13 mouse cellular contexts compared by ENCODE assay signal in the genomic region with DNA sequence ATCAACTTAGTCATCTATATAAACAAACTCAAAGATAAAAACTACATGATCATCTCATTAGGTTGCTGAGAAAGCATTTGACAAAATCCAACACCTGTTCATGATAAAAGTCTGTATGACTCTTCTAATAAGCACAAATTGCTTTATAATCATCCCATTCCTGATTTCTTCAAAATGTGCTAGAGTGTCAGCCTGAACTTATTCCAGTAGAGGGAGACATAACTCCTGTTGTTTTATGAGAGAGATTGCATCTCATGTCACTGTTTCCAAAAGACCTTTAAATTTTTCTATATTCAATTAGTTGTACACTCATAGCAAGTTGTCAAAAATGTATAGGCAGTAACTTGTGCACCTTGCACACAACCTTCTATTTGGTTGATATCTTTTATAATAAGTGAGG.
A peak's percentile ranks its signal among the peaks of the same experiment; 100 is the strongest.
DNase-seq lines count a peak whose midpoint lies in the region; ATAC-seq and TF ChIP-seq lines count a peak whose summit lies in the region.
"Had no signal": no experiment of that assay in that cellular context is flagged by ENCODE, and none has a peak within 500 bp of the region (broad histone marks: within the 10 kb centered on the region; RNA-seq: fewer than 3 reads in every experiment).

No protein-coding gene starts in this region.

- H3K4me3 ChIP-seq in forebrain, postnatal 0 days (ENCODE audit: low read depth, low read length): no peak overlapping the region
- no peak overlapping the region for H3K4me3 ChIP-seq in forebrain, embryonic 15.5 days
- no peak overlapping the region for H3K4me3 ChIP-seq in left cerebral cortex, adult 2 months
- H3K4me3 ChIP-seq: gastrocnemius, adult 2 months; heart, embryonic 12.5 days; hindbrain, embryonic 12.5 days had no signal

- no peak overlapping the region for H3K9ac ChIP-seq in forebrain, postnatal 0 days
- H3K9ac ChIP-seq in forebrain, embryonic 15.5 days (replicated peaks): no peak overlapping the region
- H3K9ac ChIP-seq: heart, embryonic 12.5 days; hindbrain, embryonic 12.5 days had no signal

- H3K27me3 ChIP-seq in forebrain, postnatal 0 days (ENCODE audit: insufficient read depth, low read length): no peaks in the 10 kb centered on the region
- no peaks in the 10 kb centered on the region for H3K27me3 ChIP-seq in forebrain, embryonic 15.5 days
- H3K27me3 ChIP-seq: heart, embryonic 12.5 days; hindbrain, embryonic 12.5 days had no signal

- DNase-seq in forebrain, postnatal 0 days: peak; percentile 2
- no peak for DNase-seq in left cerebral cortex, adult 2 months (ENCODE audit: extremely low spot score in 1 of 2, low spot score in 2 of 2)
- DNase-seq in left cerebral cortex, postnatal 36 days (ENCODE audit: low spot score in 2 of 2): no peak
- DNase-seq in R1 (ENCODE audit: low read depth, low spot score): peak; percentile 35
- DNase-seq in retina, postnatal 1 day: peak; percentile 1
- no peak for DNase-seq in right cerebral cortex, adult 2 months (ENCODE audit: low spot score in 2 of 2)
- no peak for DNase-seq in left cerebral cortex, adult 18-20 months (ENCODE audit: low spot score in 2 of 2)
- DNase-seq: adrenal gland, adult 8-10 months; gastrocnemius, adult 2 months; kidney, postnatal 10 days had no signal

- no peaks in the 10 kb centered on the region for H3K9me3 ChIP-seq in forebrain, postnatal 0 days (ENCODE audit: low read length)
- H3K9me3 ChIP-seq in forebrain, embryonic 15.5 days: no peaks in the 10 kb centered on the region
- H3K9me3 ChIP-seq: heart, embryonic 12.5 days; hindbrain, embryonic 12.5 days had no signal

- no peak for ATAC-seq in forebrain, postnatal 0 days
- no peak for ATAC-seq in forebrain, embryonic 15.5 days (replicated peaks)

- H3K4me1 ChIP-seq in forebrain, postnatal 0 days (ENCODE audit: insufficient read depth): no peaks in the 10 kb centered on the region
- H3K4me1 ChIP-seq in forebrain, embryonic 15.5 days: no peaks in the 10 kb centered on the region
- H3K4me1 ChIP-seq: heart, embryonic 12.5 days; hindbrain, embryonic 12.5 days had no signal

- intact Hi-C loops in left cerebral cortex, adult 2 months (cut with DNase I): no loop called here
- intact Hi-C loops in left cerebral cortex, postnatal 36 days (cut with DNase I): no loop called here

- no peak overlapping the region for H3K4me2 ChIP-seq in forebrain, postnatal 0 days (ENCODE audit: low read depth)
- H3K4me2 ChIP-seq in forebrain, embryonic 15.5 days (replicated peaks): no peak overlapping the region
- H3K4me2 ChIP-seq: heart, embryonic 12.5 days; hindbrain, embryonic 12.5 days had no signal

- TF ChIP-seq CTCF in forebrain, postnatal 0 days (IDR thresholded peaks at IDR 0.05; ENCODE audit: low read depth): peak; percentile 48
- TF ChIP-seq CTCF in left cerebral cortex, adult 2 months (IDR thresholded peaks at IDR 0.05): peak; percentile 43

- no peaks in the 10 kb centered on the region for H3K36me3 ChIP-seq in forebrain, postnatal 0 days (ENCODE audit: insufficient read depth)
- no peaks in the 10 kb centered on the region for H3K36me3 ChIP-seq in forebrain, embryonic 15.5 days
- H3K36me3 ChIP-seq: heart, embryonic 12.5 days; hindbrain, embryonic 12.5 days had no signal

- no peak overlapping the region for H3K27ac ChIP-seq in forebrain, postnatal 0 days (ENCODE audit: low read depth, low read length)
- H3K27ac ChIP-seq in forebrain, embryonic 15.5 days (replicated peaks): no peak overlapping the region
- H3K27ac ChIP-seq in left cerebral cortex, adult 2 months: no peak overlapping the region
- H3K27ac ChIP-seq: gastrocnemius, adult 2 months; hindbrain, embryonic 12.5 days had no signal

Comparison
In these comparisons a context has a peak if more than half of its experiments do, and no peak if none do; other contexts are left out.
1. DNase-seq: peak in forebrain, postnatal 0 days (single experiment), R1 (single experiment) and retina, postnatal 1 day (single experiment); none in left cerebral cortex, adult 2 months (0 of 2), left cerebral cortex, postnatal 36 days (0 of 2), right cerebral cortex, adult 2 months (0 of 2) and left cerebral cortex, adult 18-20 months (0 of 2).